Mouse (Mus musculus): ENCODE data around the gene Suds3.

Suds3 gene

GRCm38 (mm10) chr5:117134889-117135456 is 19.1 kb upstream of the Suds3 start:
- DNase-seq, result peak; percentile 65

GRCm38 (mm10) chr5:117134066-117134888 is 18.4 kb upstream of the Suds3 start:
- peak; percentile 82 for DNase-seq

GRCm38 (mm10) chr5:117133446-117134065 is 17.6 kb upstream of the Suds3 start:
- DNase-seq, result peak; percentile 90

GRCm38 (mm10) chr5:117130726-117131125 is 14.8 kb upstream of the Suds3 start:
- DNase-seq, result no peak

- no peak for DNase-seq
Observed at GRCm38 (mm10) chr5:117127051-117127450, 11.1 kb upstream of the Suds3 start.

GRCm38 (mm10) chr5:117125482-117126346 is 9.8 kb upstream of the Suds3 start:
- peak; percentile 50 for DNase-seq

- DNase-seq, result peak; percentile 59
Observed at GRCm38 (mm10) chr5:117123840-117124239, 7.9 kb upstream of the Suds3 start.

GRCm38 (mm10) chr5:117123102-117123501 is 7.2 kb upstream of the Suds3 start:
- DNase-seq, result no peak

GRCm38 (mm10) chr5:117121657-117122056 is 5.7 kb upstream of the Suds3 start:
- no peak for DNase-seq

- peak; percentile 55 for DNase-seq
Observed at GRCm38 (mm10) chr5:117120489-117121466, 4.9 kb upstream of the Suds3 start.

- DNase-seq, result peak; percentile 100
Observed at GRCm38 (mm10) chr5:117119777-117120488, 4.0 kb upstream of the Suds3 start, which contains the start of gene Taok3. Taok3 (plus strand) TSS chr5:117120129.

- DNase-seq, result peak; percentile 33
Observed at GRCm38 (mm10) chr5:117118850-117119249, 2.9 kb upstream of the Suds3 start.

GRCm38 (mm10) chr5:117118220-117118619 is 2.3 kb upstream of the Suds3 start:
- no peak for DNase-seq

- DNase-seq, result no peak
Observed at GRCm38 (mm10) chr5:117117716-117118115, 1.8 kb upstream of the Suds3 start.

GRCm38 (mm10) chr5:117117241-117117640 is 1.3 kb upstream of the Suds3 start:
- DNase-seq, result no peak

- DNase-seq, result no peak
Observed at GRCm38 (mm10) chr5:117116660-117117059, 747 bp upstream of the Suds3 start.

- DNase-seq, result peak; percentile 53
Observed at GRCm38 (mm10) chr5:117115193-117115767, 633 bp downstream of the Suds3 start.

GRCm38 (mm10) chr5:117114581-117115192 is 1.2 kb downstream of the Suds3 start:
- DNase-seq, result no peak

- no peak for DNase-seq
Observed at GRCm38 (mm10) chr5:117113330-117113729, 2.6 kb downstream of the Suds3 start.

GRCm38 (mm10) chr5:117111774-117112112 is 4.2 kb downstream of the Suds3 start:
- no peak for DNase-seq
